Mouse (Mus musculus): ENCODE results near the gene Cdkn2aipnl. TPM values are rescaled to one million over a fixed set of nuclear protein-coding genes. Genes with fewer than 3 reads are reported as not detected.

Gene Cdkn2aipnl
- polyA plus RNA-seq, 1 experiment, result 52.7 TPM

DNA sequence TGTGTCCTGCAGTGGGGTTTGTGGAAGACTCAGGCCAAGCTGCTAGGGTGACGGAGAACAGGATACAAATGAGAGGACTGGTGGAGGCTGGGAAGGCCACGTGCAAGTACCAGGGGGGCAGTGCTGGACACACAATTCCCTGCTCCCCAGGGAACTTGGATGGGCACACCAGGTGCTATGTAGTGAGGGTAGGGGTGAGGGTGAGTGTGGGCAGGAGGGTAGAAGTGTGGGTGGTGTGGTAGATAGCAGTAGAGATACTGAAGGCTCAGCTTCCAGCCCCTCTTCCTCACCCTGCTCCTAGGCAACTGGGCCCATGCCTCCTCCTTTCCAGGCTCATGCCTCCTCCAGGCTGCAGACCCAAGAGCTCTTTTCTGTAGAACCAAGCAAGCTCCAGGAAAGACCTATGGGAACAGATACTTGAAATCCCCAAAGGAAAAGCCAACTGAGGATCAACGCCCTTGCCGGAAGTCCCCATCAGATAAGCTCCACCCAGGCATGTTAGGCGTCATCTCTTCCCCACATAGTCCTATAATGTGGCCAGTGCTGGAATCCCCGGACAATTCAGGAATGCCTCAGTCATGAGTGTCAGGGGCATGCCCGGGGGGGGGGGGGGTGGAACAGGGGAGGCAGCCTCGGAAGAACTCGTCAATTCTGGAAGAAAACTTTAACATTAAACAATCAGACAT lies 18.2 kb upstream of the Cdkn2aipnl start:
- Histone ChIP-seq H3K79me3 (ENCODE audit: low read depth) (no peaks in the 10 kb centered on the region), H3ac (ENCODE audit: control insufficient read depth, insufficient read length, low read depth) (no peak overlapping the region), H3K27me3 (ENCODE audit: control insufficient read depth, insufficient read depth, insufficient read length) (no peaks in the 10 kb centered on the region), H3K36me3 (ENCODE audit: control insufficient read depth, insufficient read depth) (no peaks in the 10 kb centered on the region), H3K4me3 (ENCODE audit: insufficient read depth, poor library complexity, severe bottlenecking) (no peak overlapping the region), H3K79me2 (ENCODE audit: control insufficient read depth, insufficient read depth) (no peaks in the 10 kb centered on the region)
- no peak for TF ChIP-seq MAX (IDR thresholded peaks at IDR 0.05)
- peak; percentile 86 for TF ChIP-seq MYOD1 (IDR thresholded peaks at IDR 0.05; ENCODE audit: control insufficient read depth, insufficient read length, low read depth)
- peak; percentile 24 for TF ChIP-seq FOSL1 (IDR thresholded peaks at IDR 0.05; ENCODE audit: insufficient read depth, low read length, poor library complexity, severe bottlenecking)

DNA sequence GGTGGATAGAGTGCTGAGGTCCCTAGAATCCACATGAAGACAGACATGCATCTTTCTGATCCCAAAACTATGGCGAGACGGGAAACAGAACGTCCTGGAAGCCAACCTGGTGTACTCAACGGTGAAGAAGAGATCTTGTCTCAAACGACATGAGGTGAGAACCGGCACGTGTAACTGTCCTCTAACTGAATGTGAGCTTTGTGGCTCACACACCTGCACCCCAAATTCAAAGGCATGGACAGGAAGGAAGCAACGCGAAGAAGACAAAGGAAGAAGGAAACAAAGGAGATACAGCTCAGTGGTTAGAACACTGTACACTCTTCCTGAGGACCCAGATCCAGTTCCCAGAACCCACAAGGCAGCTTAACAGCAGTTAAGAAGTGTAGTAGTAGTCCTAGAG lies 17.5 kb upstream of the Cdkn2aipnl start:
- TF ChIP-seq MAX (IDR thresholded peaks at IDR 0.05), result no peak
- TF ChIP-seq MYOG (IDR thresholded peaks at IDR 0.05; ENCODE audit: control insufficient read depth, extremely low read depth, insufficient read length), result no peak
- no peak for TF ChIP-seq USF1 (IDR thresholded peaks at IDR 0.05; ENCODE audit: low read depth)
- no peak for TF ChIP-seq FOSL1 (IDR thresholded peaks at IDR 0.05; ENCODE audit: insufficient read depth, low read length, poor library complexity, severe bottlenecking)
- no peak for TF ChIP-seq CTCF (IDR thresholded peaks at IDR 0.05; ENCODE audit: control insufficient read depth, insufficient read depth, insufficient read length)
- no peak for TF ChIP-seq CEBPB (IDR thresholded peaks at IDR 0.05; ENCODE audit: low read depth)
- TF ChIP-seq MYOD1 (IDR thresholded peaks at IDR 0.05; ENCODE audit: control insufficient read depth, insufficient read length, low read depth), result no peak
- Histone ChIP-seq H3ac (ENCODE audit: control insufficient read depth, insufficient read length, low read depth) (no peak overlapping the region), H3K36me3 (ENCODE audit: control insufficient read depth, insufficient read depth) (no peaks in the 10 kb centered on the region), H3K79me2 (ENCODE audit: control insufficient read depth, insufficient read depth) (no peaks in the 10 kb centered on the region), H3K4me3 (ENCODE audit: insufficient read depth, poor library complexity, severe bottlenecking) (no peak overlapping the region), H3K27me3 (ENCODE audit: control insufficient read depth, insufficient read depth, insufficient read length) (no peaks in the 10 kb centered on the region), H3K79me3 (ENCODE audit: low read depth) (no peaks in the 10 kb centered on the region)

GRCm38 (mm10) chr11:51951861-51952420 lies 15.5 kb upstream of the Cdkn2aipnl start:
- TF ChIP-seq FOSL1 (IDR thresholded peaks at IDR 0.05; ENCODE audit: insufficient read depth, low read length, poor library complexity, severe bottlenecking) (no peak), MYOD1 (IDR thresholded peaks at IDR 0.05; ENCODE audit: control insufficient read depth, insufficient read length, low read depth) (peak; percentile 36), USF1 (IDR thresholded peaks at IDR 0.05; ENCODE audit: low read depth) (no peak), MYOG (IDR thresholded peaks at IDR 0.05; ENCODE audit: control insufficient read depth, extremely low read depth, insufficient read length) (no peak), CEBPB (IDR thresholded peaks at IDR 0.05; ENCODE audit: low read depth) (no peak), CTCF (IDR thresholded peaks at IDR 0.05; ENCODE audit: control insufficient read depth, insufficient read depth, insufficient read length) (no peak)
- H3K79me2 ChIP-seq (ENCODE audit: control insufficient read depth, insufficient read depth), result no peaks in the 10 kb centered on the region
- no peaks in the 10 kb centered on the region for H3K27me3 ChIP-seq (ENCODE audit: control insufficient read depth, insufficient read depth, insufficient read length)
- H3ac ChIP-seq (ENCODE audit: control insufficient read depth, insufficient read length, low read depth), result no peak overlapping the region
- H3K4me3 ChIP-seq (ENCODE audit: insufficient read depth, poor library complexity, severe bottlenecking), result no peak overlapping the region
- no peaks in the 10 kb centered on the region for H3K36me3 ChIP-seq (ENCODE audit: control insufficient read depth, insufficient read depth)
- no peaks in the 10 kb centered on the region for H3K79me3 ChIP-seq (ENCODE audit: low read depth)

GRCm38 (mm10) chr11:51956112-51956511 lies 11.3 kb upstream of the Cdkn2aipnl start:
- no peaks in the 10 kb centered on the region for H3K79me3 ChIP-seq (ENCODE audit: low read depth)
- no peak overlapping the region for H3ac ChIP-seq (ENCODE audit: control insufficient read depth, insufficient read length, low read depth)
- no peaks in the 10 kb centered on the region for H3K36me3 ChIP-seq (ENCODE audit: control insufficient read depth, insufficient read depth)
- no peak overlapping the region for H3K4me3 ChIP-seq (ENCODE audit: insufficient read depth, poor library complexity, severe bottlenecking)
- no peaks in the 10 kb centered on the region for H3K27me3 ChIP-seq (ENCODE audit: control insufficient read depth, insufficient read depth, insufficient read length)
- TF ChIP-seq CEBPB (IDR thresholded peaks at IDR 0.05; ENCODE audit: low read depth) (no peak), CTCF (IDR thresholded peaks at IDR 0.05; ENCODE audit: control insufficient read depth, insufficient read depth, insufficient read length) (no peak), MYOD1 (IDR thresholded peaks at IDR 0.05; ENCODE audit: control insufficient read depth, insufficient read length, low read depth) (no peak), FOSL1 (IDR thresholded peaks at IDR 0.05; ENCODE audit: insufficient read depth, low read length, poor library complexity, severe bottlenecking) (no peak), MYOG (IDR thresholded peaks at IDR 0.05; ENCODE audit: control insufficient read depth, extremely low read depth, insufficient read length) (no peak), MAX (IDR thresholded peaks at IDR 0.05) (no peak), USF1 (IDR thresholded peaks at IDR 0.05; ENCODE audit: low read depth) (no peak)
- H3K79me2 ChIP-seq (ENCODE audit: control insufficient read depth, insufficient read depth), result no peaks in the 10 kb centered on the region

GRCm38 (mm10) chr11:51957760-51958159 lies 9.7 kb upstream of the Cdkn2aipnl start:
- H3K36me3 ChIP-seq (ENCODE audit: control insufficient read depth, insufficient read depth), result no peaks in the 10 kb centered on the region
- H3K79me3 ChIP-seq (ENCODE audit: low read depth), result no peaks in the 10 kb centered on the region
- no peak overlapping the region for H3K4me3 ChIP-seq (ENCODE audit: insufficient read depth, poor library complexity, severe bottlenecking)
- H3K79me2 ChIP-seq (ENCODE audit: control insufficient read depth, insufficient read depth), result no peaks in the 10 kb centered on the region
- no peak overlapping the region for H3ac ChIP-seq (ENCODE audit: control insufficient read depth, insufficient read length, low read depth)
- H3K27me3 ChIP-seq (ENCODE audit: control insufficient read depth, insufficient read depth, insufficient read length), result no peaks in the 10 kb centered on the region
- no peak for TF ChIP-seq FOSL1 (IDR thresholded peaks at IDR 0.05; ENCODE audit: insufficient read depth, low read length, poor library complexity, severe bottlenecking)
- no peak for TF ChIP-seq MAX (IDR thresholded peaks at IDR 0.05)
- TF ChIP-seq CEBPB (IDR thresholded peaks at IDR 0.05; ENCODE audit: low read depth), result no peak
- no peak for TF ChIP-seq MYOD1 (IDR thresholded peaks at IDR 0.05; ENCODE audit: control insufficient read depth, insufficient read length, low read depth)
- TF ChIP-seq USF1 (IDR thresholded peaks at IDR 0.05; ENCODE audit: low read depth), result no peak
- no peak for TF ChIP-seq MYOG (IDR thresholded peaks at IDR 0.05; ENCODE audit: control insufficient read depth, extremely low read depth, insufficient read length)
- no peak for TF ChIP-seq CTCF (IDR thresholded peaks at IDR 0.05; ENCODE audit: control insufficient read depth, insufficient read depth, insufficient read length)

All from C2C12 (cell line).